Mouse (Mus musculus) embryonic facial prominence, embryonic 12.5 days (tissue): ENCODE results near the gene Pgbd1. TPM values are rescaled to one million over a fixed set of nuclear protein-coding genes. Genes with fewer than 3 reads are reported as not detected.
A peak's percentile ranks its signal among the peaks of the same experiment; 100 is the strongest.

Source experiments
- ATAC-seq: fragments of 200-750 bp; cut with Nextera tagmentation; 2 replicates; pipeline ENCODE4 v1.8.0; 2017; ENCODE audit not compliant: insufficient number of reproducible peaks, insufficient read depth, low FRiP score, low TSS enrichment
- H3K27ac ChIP-seq: fragments of 300-500 bp; sonication (generic); 2 replicates; pipeline ENCODE4 v1.5.1; 2016; ENCODE audit warnings: mild to moderate bottlenecking
- H3K27me3 ChIP-seq: fragments of 300-500 bp; sonication (generic); 2 replicates; pipeline ENCODE4 v1.6.1; 2016; ENCODE audit warnings: mild to moderate bottlenecking, moderate library complexity
- H3K36me3 ChIP-seq: fragments of 300-500 bp; sonication (generic); 2 replicates; pipeline ENCODE4 v1.6.1; 2016; ENCODE audit warnings: mild to moderate bottlenecking
- H3K4me1 ChIP-seq: fragments of 300-500 bp; sonication (generic); 2 replicates; pipeline ENCODE4 v1.6.1; 2016
- H3K4me2 ChIP-seq: fragments of 300-500 bp; sonication (generic); replicated peaks from 2 replicates; pipeline ENCODE4 v1.6.1; 2016; ENCODE audit warnings: mild to moderate bottlenecking, moderate library complexity
- H3K4me3 ChIP-seq: fragments of 300-500 bp; sonication (generic); 2 replicates; pipeline ENCODE4 v1.5.1; 2016; ENCODE audit warnings: mild to moderate bottlenecking
- H3K9ac ChIP-seq: fragments of 300-500 bp; sonication (generic); 2 replicates; pipeline ENCODE4 v1.6.1; 2016; ENCODE audit warnings: mild to moderate bottlenecking, moderate library complexity
- H3K9me3 ChIP-seq: fragments of 300-500 bp; sonication (generic); 2 replicates; pipeline ENCODE4 v1.6.1; 2016; ENCODE audit warnings: mild to moderate bottlenecking, moderate library complexity
- WGBS: fragments of 180-500 bp; shearing (Covaris S2); methylation state at CpG from one replicate; pipeline ENCODE4 v1.1.7; 2016; 5-methylcytosine and 5-hydroxymethylcytosine counted together
- polyA plus RNA-seq: library from polyadenylated mRNA; unstranded; fragments of >200 nt; fragmentation: Nextera tagmentation; extraction: Ambion mirVana; gene quantifications from 2 replicates; pipeline ENCODE4 v1.2.1, GENCODE M21; 2016

The Pgbd1 gene
- polyA plus RNA-seq, 1 experiment from 2014 or later: 4.2 TPM

DNA sequence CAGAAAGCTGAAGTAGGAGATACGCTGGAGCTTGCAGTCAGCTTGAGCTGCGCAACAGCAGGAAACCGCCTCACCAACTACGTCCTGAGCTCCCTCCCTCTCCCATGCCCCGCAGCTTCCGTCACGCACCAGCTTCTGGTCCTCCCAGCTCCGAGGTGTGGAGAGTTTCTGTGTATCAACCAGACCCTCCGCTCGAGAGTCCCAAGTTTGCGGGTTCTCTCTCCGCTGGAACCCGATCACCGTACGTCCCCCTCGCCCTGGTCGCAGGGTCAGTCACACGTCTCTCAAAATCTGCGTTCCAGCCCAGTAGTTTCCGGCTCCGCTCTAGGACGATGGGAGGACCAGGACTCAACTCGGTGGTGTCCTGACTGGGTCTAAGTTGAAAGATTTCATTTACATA is 12.6 kb upstream of the Pgbd1 start, which contains the start of gene Zscan26:
Zscan26 (minus strand) TSS at position 282 of the 400 bp plus-strand sequence.
- WGBS: under 1% methylated on average over 23 of the region's 23 CpGs
- Histone ChIP-seq H3K9ac (peak within 1 kb of the TSS; percentile 73), H3K4me3 (peak within 1 kb of the TSS; percentile 70), H3K36me3 (peaks cover 6% of the 10 kb centered on the region; the same call in 1 of the 2 replicates), H3K4me2 (peak within 1 kb of the TSS; percentile 71), H3K9me3 (no peaks in the 10 kb centered on the region), H3K27me3 (peaks cover 7% of the 10 kb centered on the region; the same call in 1 of the 2 replicates), H3K4me1 (0 out of 2 replicates have a peak, but pooled peaks cover 6% of the 10 kb centered on the region), H3K27ac (peak within 1 kb of the TSS; percentile 69; the same call in 1 of the 2 replicates)
- ATAC-seq: peak; percentile 81

- Histone ChIP-seq H3K9me3 (no peaks in the 10 kb centered on the region), H3K27ac (peak overlapping the region; percentile 69; the same call in 1 of the 2 replicates), H3K4me1 (0 out of 2 replicates have a peak, but pooled peaks cover 6% of the 10 kb centered on the region), H3K36me3 (peaks cover 10% of the 10 kb centered on the region), H3K4me3 (peak overlapping the region; percentile 70), H3K9ac (peak overlapping the region; percentile 73), H3K4me2 (peak overlapping the region; percentile 71), H3K27me3 (peaks cover 7% of the 10 kb centered on the region; the same call in 1 of the 2 replicates)
- no peak for ATAC-seq
- WGBS: 3% methylated on average over 13 of the region's 13 CpGs
These were observed 12.2 kb upstream of the Pgbd1 start for GRCm38 (mm10) chr13:21453042-21453441.

DNA sequence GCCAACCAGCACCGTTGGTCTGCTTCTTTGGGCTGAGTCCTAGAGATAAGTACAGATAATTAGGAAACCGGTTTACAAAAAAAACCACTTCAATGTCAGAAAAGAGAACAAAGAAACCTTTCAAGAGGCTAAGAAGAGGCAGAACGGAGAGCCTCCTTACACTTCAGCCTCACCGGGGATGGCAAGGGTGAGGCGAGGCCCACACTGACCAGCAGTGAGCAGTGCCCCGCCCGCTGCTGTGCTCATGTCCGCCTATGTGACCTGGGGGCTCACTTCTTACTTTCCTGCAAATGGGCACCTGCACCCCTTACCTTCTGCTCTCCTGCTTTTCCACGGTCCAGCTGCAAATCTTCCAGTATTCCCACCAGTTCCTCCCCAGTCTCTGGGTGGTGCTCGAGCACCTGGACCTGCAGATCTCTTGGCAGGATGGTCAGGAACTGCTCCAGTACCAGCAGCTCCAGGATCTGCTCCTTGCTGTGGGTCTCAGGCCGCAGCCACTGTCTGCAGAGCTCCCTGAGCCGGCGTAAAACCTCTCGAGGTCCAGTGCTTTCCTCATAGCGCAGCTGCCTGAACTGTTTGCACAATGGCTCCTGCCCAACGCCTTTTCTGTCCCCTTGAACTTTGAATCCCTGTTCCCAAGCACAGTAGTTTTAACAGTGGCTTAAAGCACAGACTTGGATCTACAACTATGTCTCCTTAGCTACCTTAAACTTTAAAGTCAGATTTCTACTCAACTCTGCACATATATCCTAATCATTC is 7.2 kb upstream of the Pgbd1 start:
- ATAC-seq: no peak
- Histone ChIP-seq H3K4me1 (0 out of 2 replicates have a peak, but pooled peaks cover 6% of the 10 kb centered on the region), H3K9me3 (no peaks in the 10 kb centered on the region), H3K27me3 (no peaks in the 10 kb centered on the region), H3K4me3 (no peak overlapping the region), H3K9ac (no peak overlapping the region), H3K36me3 (peaks cover 52% of the 10 kb centered on the region), H3K27ac (no peak overlapping the region), H3K4me2 (no peak overlapping the region)
- WGBS: 72% methylated on average over 16 of the region's 16 CpGs

- H3K9ac ChIP-seq: no peak overlapping the region
- H3K4me1 ChIP-seq: no peaks in the 10 kb centered on the region
- no peak overlapping the region for H3K4me3 ChIP-seq
- H3K27me3 ChIP-seq: no peaks in the 10 kb centered on the region
- 89% methylated on average over 9 of the region's 9 CpGs for WGBS
- H3K36me3 ChIP-seq: peaks cover 52% of the 10 kb centered on the region
- H3K27ac ChIP-seq: no peak overlapping the region
- no peak overlapping the region for H3K4me2 ChIP-seq
- H3K9me3 ChIP-seq: no peaks in the 10 kb centered on the region
- ATAC-seq: no peak
These were observed 5.9 kb upstream of the Pgbd1 start for GRCm38 (mm10) chr13:21446796-21447195.

- Histone ChIP-seq H3K9ac (peak overlapping the region; percentile 62; the same call in 1 of the 2 replicates), H3K27ac (no peak overlapping the region)
- 14% methylated on average over 10 of the region's 10 CpGs for WGBS
These were observed 332 bp upstream of the Pgbd1 start for GRCm38 (mm10) chr13:21441207-21441572.

GRCm38 (mm10) chr13:21435476-21435875 is 5.4 kb downstream of the Pgbd1 start:
- Histone ChIP-seq H3K4me1 (peaks cover 7% of the 10 kb centered on the region; the same call in 1 of the 2 replicates), H3K36me3 (no peaks in the 10 kb centered on the region), H3K4me3 (no peak overlapping the region), H3K27me3 (no peaks in the 10 kb centered on the region), H3K4me2 (no peak overlapping the region), H3K9me3 (no peaks in the 10 kb centered on the region), H3K27ac (no peak overlapping the region), H3K9ac (no peak overlapping the region)
- 81% methylated on average over 4 of the region's 4 CpGs for WGBS
- ATAC-seq: no peak

More at GRCm38 (mm10) chr13:21441207-21441572, 332 bp upstream of the Pgbd1 start:
- Histone ChIP-seq H3K4me2 (peak overlapping the region; percentile 76), H3K36me3 (peaks cover 27% of the 10 kb centered on the region), H3K4me1 (peaks cover 7% of the 10 kb centered on the region; the same call in 1 of the 2 replicates), H3K27me3 (no peaks in the 10 kb centered on the region), H3K9me3 (no peaks in the 10 kb centered on the region), H3K4me3 (peak overlapping the region; percentile 52)
- ATAC-seq: no peak

DNA sequence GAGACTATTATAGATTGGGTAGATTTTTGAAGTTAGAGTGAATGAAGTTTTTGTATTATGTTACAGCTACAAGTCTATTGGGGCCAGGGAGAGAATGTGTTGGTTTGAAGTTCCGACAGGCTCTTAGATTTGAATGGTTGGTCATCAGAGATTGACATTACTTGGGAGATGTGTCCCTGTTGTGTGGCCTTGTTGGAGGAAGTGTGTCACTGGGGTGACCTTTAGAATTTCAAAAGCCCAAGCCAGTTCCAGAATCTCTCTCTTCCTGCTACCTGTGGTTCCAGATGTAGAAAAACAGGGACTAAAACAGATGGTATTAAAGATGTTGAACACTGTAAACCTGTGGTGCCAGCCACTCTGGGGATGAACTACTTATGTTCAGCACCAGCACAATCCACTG is 13.2 kb downstream of the Pgbd1 start:
- Histone ChIP-seq H3K27me3 (no peaks in the 10 kb centered on the region), H3K9ac (no peak overlapping the region), H3K9me3 (no peaks in the 10 kb centered on the region), H3K4me3 (no peak overlapping the region), H3K27ac (no peak overlapping the region), H3K4me2 (no peak overlapping the region), H3K36me3 (no peaks in the 10 kb centered on the region), H3K4me1 (no peaks in the 10 kb centered on the region)
- WGBS: 90% methylated on average over 1 of the region's 1 CpGs
- ATAC-seq: no peak

- H3K4me1 ChIP-seq: no peaks in the 10 kb centered on the region
- H3K4me3 ChIP-seq: no peak overlapping the region
- H3K27ac ChIP-seq: no peak overlapping the region
- H3K9me3 ChIP-seq: no peaks in the 10 kb centered on the region
- WGBS: 55% methylated on average over 5 of the region's 5 CpGs
- no peak overlapping the region for H3K9ac ChIP-seq
- H3K4me2 ChIP-seq: no peak overlapping the region
- no peaks in the 10 kb centered on the region for H3K36me3 ChIP-seq
- no peak for ATAC-seq
- H3K27me3 ChIP-seq: no peaks in the 10 kb centered on the region
These were observed 17.6 kb downstream of the Pgbd1 start for GRCm38 (mm10) chr13:21423301-21423700.

DNA sequence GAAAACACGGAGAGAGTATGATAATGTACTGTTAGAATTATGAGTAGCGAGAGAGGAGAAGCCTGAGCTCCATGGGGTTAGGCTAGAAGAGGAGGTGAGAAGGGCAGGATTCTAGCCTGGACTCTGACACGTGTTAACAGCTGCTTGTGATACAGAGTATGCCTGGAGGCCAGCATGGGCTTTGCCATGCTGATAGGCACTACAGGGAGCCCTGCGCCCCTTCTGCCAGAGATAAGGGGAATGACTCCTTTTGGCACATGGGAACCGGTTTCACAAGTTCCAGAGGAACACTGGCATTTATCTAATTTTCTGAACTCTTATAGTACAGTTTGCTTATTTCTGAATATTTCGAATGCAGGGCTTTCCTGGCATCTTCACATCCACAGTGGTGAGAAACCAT is 22.0 kb downstream of the Pgbd1 start:
- Histone ChIP-seq H3K27me3 (no peaks in the 10 kb centered on the region), H3K9me3 (no peaks in the 10 kb centered on the region), H3K9ac (no peak overlapping the region), H3K4me3 (no peak overlapping the region), H3K4me1 (no peaks in the 10 kb centered on the region), H3K36me3 (no peaks in the 10 kb centered on the region), H3K4me2 (no peak overlapping the region), H3K27ac (no peak overlapping the region)
- no peak for ATAC-seq
- 61% methylated on average over 6 of the region's 6 CpGs for WGBS

- Histone ChIP-seq H3K9me3 (no peaks in the 10 kb centered on the region), H3K27me3 (no peaks in the 10 kb centered on the region), H3K36me3 (no peaks in the 10 kb centered on the region), H3K27ac (no peak overlapping the region), H3K4me2 (no peak overlapping the region), H3K4me3 (no peak overlapping the region), H3K9ac (no peak overlapping the region), H3K4me1 (no peaks in the 10 kb centered on the region)
- WGBS: 78% methylated on average over 6 of the region's 6 CpGs
- no peak for ATAC-seq
These were observed 23.4 kb downstream of the Pgbd1 start for GRCm38 (mm10) chr13:21417298-21418010.

- Histone ChIP-seq H3K4me1 (no peaks in the 10 kb centered on the region), H3K9me3 (no peaks in the 10 kb centered on the region), H3K4me2 (no peak overlapping the region), H3K27ac (no peak overlapping the region), H3K9ac (no peak overlapping the region), H3K27me3 (no peaks in the 10 kb centered on the region), H3K36me3 (no peaks in the 10 kb centered on the region), H3K4me3 (no peak overlapping the region)
- no peak for ATAC-seq
- 78% methylated on average over 2 of the region's 2 CpGs for WGBS
These were observed 25.1 kb downstream of the Pgbd1 start for GRCm38 (mm10) chr13:21415750-21416149.

DNA sequence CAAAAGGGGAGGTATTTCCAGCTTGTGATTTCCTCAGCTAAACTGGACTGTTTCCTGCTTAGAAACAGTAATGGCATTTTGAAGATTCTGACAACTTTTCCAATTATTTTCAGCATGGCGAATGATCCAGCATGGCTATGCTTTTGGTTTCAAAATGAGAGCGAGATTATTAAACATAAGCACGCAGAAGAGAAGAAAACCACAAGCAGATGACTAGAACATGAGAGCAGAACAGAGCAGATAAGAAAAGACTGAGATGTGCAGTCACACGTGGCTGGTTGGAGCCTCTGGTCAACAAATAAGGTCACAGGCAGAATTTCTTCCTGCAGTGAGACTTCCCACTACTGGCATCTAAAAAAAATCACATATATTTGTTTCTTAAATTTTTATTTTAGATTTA is 25.6 kb downstream of the Pgbd1 start:
- Histone ChIP-seq H3K9ac (no peak overlapping the region), H3K36me3 (no peaks in the 10 kb centered on the region), H3K27me3 (no peaks in the 10 kb centered on the region), H3K4me1 (no peaks in the 10 kb centered on the region), H3K4me3 (no peak overlapping the region), H3K4me2 (no peak overlapping the region), H3K27ac (no peak overlapping the region), H3K9me3 (no peaks in the 10 kb centered on the region)
- WGBS: 76% methylated on average over 4 of the region's 4 CpGs
- no peak for ATAC-seq
